Mouse (Mus musculus) stomach, postnatal 0 days (tissue): ENCODE results near the gene Gucy2d.

ENCODE experiments used
- CTCF ChIP-seq: IDR thresholded peaks from 2 replicates; pipeline ENCODE4 v1.5.1; 2016; ENCODE audit warnings: antibody characterized with exemption, low read depth, mild to moderate bottlenecking, moderate library complexity
- EP300 ChIP-seq: optimal IDR thresholded peaks from 2 replicates; pipeline ENCODE3; 2016; ENCODE audit warnings: antibody characterized with exemption

DNA sequence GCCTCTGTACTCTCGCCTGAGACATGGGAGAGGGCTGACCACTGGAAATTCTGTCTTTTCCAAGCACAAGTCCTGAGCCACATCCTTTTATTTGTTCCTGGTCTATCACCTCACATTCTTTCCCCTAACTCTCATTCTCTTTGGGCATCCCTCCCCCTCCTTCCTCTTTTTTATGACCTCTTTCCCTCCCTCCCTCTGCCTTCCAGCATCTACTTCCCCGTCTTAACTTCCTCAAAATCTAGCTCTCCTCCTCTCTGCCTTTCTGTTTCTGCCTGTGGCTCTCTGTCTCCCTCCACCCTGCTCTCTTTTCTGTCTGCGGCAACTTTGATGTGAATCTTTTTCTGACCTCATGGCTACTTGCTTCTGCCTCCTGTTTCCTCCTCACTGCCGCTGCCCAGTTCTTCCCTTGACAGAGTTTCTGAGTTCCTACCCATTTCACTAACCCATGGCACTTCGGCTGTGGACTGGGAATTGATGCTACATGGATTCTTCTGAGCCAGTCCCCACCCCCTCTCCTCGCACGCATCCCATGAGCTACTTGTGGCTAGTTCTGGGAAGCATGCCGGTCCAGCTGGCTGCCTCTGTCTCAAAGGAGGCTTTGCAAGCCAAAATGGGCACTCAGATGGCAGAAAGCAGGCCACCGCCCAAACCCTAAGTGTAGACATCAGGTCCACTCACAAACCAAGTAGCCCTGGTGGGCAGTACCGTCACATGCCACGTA lies 12.9 kb upstream of the Gucy2d start:
- TF ChIP-seq EP300: no peak
- no peak for TF ChIP-seq CTCF
